Mouse (Mus musculus) right cerebral cortex, postnatal 14 days (tissue): ENCODE results near the gene Washc2.

Source experiments
- DNase-seq: peaks from one replicate; pipeline ENCODE4 v3.0.0; 2022

The Washc2 gene

GRCm38 (mm10) chr6:116264018-116264651 lies 56.3 kb downstream of the Washc2 start, which contains the start of gene Zfand4:
Zfand4 (plus strand) TSS chr6:116264222.
- peak; percentile 92 for DNase-seq

GRCm38 (mm10) chr6:116264836-116265235 lies 57.0 kb downstream of the Washc2 start:
- no peak for DNase-seq

GRCm38 (mm10) chr6:116265603-116266002 lies 57.8 kb downstream of the Washc2 start:
- no peak for DNase-seq

GRCm38 (mm10) chr6:116266273-116267109 lies 58.7 kb downstream of the Washc2 start:
- DNase-seq = peak; percentile 10

GRCm38 (mm10) chr6:116267110-116267423 lies 59.2 kb downstream of the Washc2 start:
- DNase-seq = no peak

- DNase-seq = no peak
Observed at GRCm38 (mm10) chr6:116275695-116276094, 67.9 kb downstream of the Washc2 start.

- DNase-seq = no peak
Observed at GRCm38 (mm10) chr6:116278679-116279317, 71.0 kb downstream of the Washc2 start.

GRCm38 (mm10) chr6:116281014-116281413 lies 73.2 kb downstream of the Washc2 start:
- no peak for DNase-seq

- peak; percentile 13 for DNase-seq
Observed at GRCm38 (mm10) chr6:116282546-116282945, 74.7 kb downstream of the Washc2 start.

- DNase-seq = no peak
Observed at GRCm38 (mm10) chr6:116283280-116283679, 75.4 kb downstream of the Washc2 start.

GRCm38 (mm10) chr6:116286321-116286720 lies 78.5 kb downstream of the Washc2 start:
- no peak for DNase-seq

- DNase-seq = no peak
Observed at GRCm38 (mm10) chr6:116286870-116287575, 79.2 kb downstream of the Washc2 start.

GRCm38 (mm10) chr6:116311411-116311810 lies 103.6 kb downstream of the Washc2 start:
- DNase-seq = no peak
